Mouse (Mus musculus) activated CD4-positive, CD25-positive, alpha-beta regulatory T cell, adult 9 weeks (primary cell): Measurements from ENCODE around the gene Rnf7. TPM values are rescaled to one million over a fixed set of nuclear protein-coding genes. Genes with fewer than 3 reads are reported as not detected.

Source experiments
- polyA plus RNA-seq: library from polyadenylated mRNA; unstranded; fragments of 100-300 nt; shearing (Covaris generic); gene quantifications from one replicate; pipeline ENCODE4 v1.2.1, GENCODE M21; 2017

The Rnf7 gene
- polyA plus RNA-seq, result 106 TPM

GRCm38 (mm10) chr9:96478071-96478888 lies at the start of gene Rnf7:
Gene Rnf7 (minus strand): TSS chr9:96478675.

GRCm38 (mm10) chr9:96524972-96525506 lies 46.6 kb upstream of the Rnf7 start, which contains the start of gene Gm28729:
Gene Gm28729 (minus strand): TSS chr9:96525264.

Other genes starting within 250 kb of the Rnf7 start
- gene Atp1b3, start 114.2 kb downstream of the Rnf7 start, polyA plus RNA-seq, result 515 TPM
- gene Gm28729, start 46.6 kb upstream of the Rnf7 start, polyA plus RNA-seq, result not detected
- gene Rasa2, start 152.9 kb upstream of the Rnf7 start, polyA plus RNA-seq, result 38.8 TPM